Mouse (Mus musculus): ENCODE measurements around the gene Mvb12a. TPM values are rescaled to one million over a fixed set of nuclear protein-coding genes. Genes with fewer than 3 reads are reported as not detected.

The Mvb12a gene
- polyA plus RNA-seq (2015; fragmentation: Nextera tagmentation; extraction: Ambion mirVana): 126 and 130 TPM in 2 replicates

GRCm38 (mm10) chr8:71542632-71543343 lies at the start of gene Mvb12a:
Mvb12a (plus strand) TSS chr8:71542922.
- WGBS: under 1% methylated on average over 55 of the region's 55 CpGs
- peak within 1 kb of the TSS; percentile 79 for H3K9ac ChIP-seq (ENCODE audit: low read depth, low read length)
- H3K36me3 ChIP-seq (ENCODE audit: control insufficient read depth, insufficient read depth, low read length): peaks cover 8% of the 10 kb centered on the region
- H3K4me1 ChIP-seq (ENCODE audit: control insufficient read depth, insufficient read depth, low read length): peaks cover 12% of the 10 kb centered on the region
- H3K9me3 ChIP-seq (ENCODE audit: control insufficient read depth, low read length): no peaks in the 10 kb centered on the region
- H3K4me3 ChIP-seq (ENCODE audit: low read length): peak within 1 kb of the TSS; percentile 82
- H3K4me2 ChIP-seq (ENCODE audit: low read depth, low read length): peak within 1 kb of the TSS; percentile 88
- no peaks in the 10 kb centered on the region for H3K27me3 ChIP-seq (replicated peaks; ENCODE audit: control insufficient read depth, insufficient read depth, low read length)
- ATAC-seq: peak; percentile 95
- H3K27ac ChIP-seq (ENCODE audit: low read length): peak within 1 kb of the TSS; percentile 82

DNA sequence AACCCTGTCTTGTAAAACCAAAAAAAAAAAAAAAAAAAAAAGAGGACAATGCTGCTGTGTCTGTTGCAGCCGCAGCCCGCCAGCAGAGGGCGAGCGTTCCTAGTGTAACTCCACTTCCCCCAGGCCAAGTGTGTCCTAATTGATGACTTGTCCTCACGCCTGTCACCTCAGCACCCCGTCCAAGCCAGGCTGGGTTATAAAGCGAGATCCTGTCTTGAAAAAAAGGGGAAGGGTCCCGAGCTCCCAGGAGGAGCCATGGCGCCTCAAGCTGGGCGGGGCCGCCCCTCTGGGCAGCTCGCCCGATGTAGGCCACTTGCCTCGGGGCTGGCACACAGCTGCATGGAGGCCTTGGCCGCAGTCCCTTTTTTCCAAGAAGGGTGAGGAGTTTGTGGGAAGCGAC lies 47.7 kb upstream of the Mvb12a start:
- Histone ChIP-seq H3K27me3 (replicated peaks; ENCODE audit: control insufficient read depth, insufficient read depth, low read length) (no peaks in the 10 kb centered on the region), H3K4me3 (ENCODE audit: low read length) (no peak overlapping the region), H3K9ac (ENCODE audit: low read depth, low read length) (no peak overlapping the region), H3K4me2 (ENCODE audit: low read depth, low read length) (no peak overlapping the region), H3K4me1 (ENCODE audit: control insufficient read depth, insufficient read depth, low read length) (peaks cover 27% of the 10 kb centered on the region), H3K27ac (ENCODE audit: low read length) (peak overlapping the region; percentile 37; the same call in 1 of the 2 replicates), H3K36me3 (ENCODE audit: control insufficient read depth, insufficient read depth, low read length) (peaks cover 14% of the 10 kb centered on the region; the same call in 1 of the 2 replicates), H3K9me3 (ENCODE audit: control insufficient read depth, low read length) (no peaks in the 10 kb centered on the region)
- WGBS: 19% methylated on average over 16 of the region's 16 CpGs
- peak; percentile 61 for ATAC-seq

DNA sequence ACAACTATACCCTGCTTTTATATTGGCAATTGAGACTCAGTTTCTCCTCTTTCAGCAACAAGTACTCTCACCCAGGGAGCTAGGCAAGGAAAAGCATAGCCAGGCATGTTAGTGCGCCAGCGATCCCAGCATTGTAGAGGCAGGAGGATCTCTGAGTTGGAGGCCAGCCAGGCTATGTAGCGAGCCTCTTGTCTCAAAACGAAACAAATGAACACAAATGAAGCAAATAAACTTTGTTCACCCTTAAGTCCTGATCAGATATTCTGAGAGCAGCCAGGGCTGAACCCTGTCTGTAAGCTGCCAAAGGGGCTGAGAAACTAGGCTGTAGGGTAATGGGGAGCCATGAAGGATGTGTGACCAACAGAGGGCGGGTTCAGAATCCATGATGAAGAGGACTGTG lies 46.9 kb upstream of the Mvb12a start:
- no peaks in the 10 kb centered on the region for H3K27me3 ChIP-seq (replicated peaks; ENCODE audit: control insufficient read depth, insufficient read depth, low read length)
- H3K4me1 ChIP-seq (ENCODE audit: control insufficient read depth, insufficient read depth, low read length): peaks cover 27% of the 10 kb centered on the region
- no peak overlapping the region for H3K4me3 ChIP-seq (ENCODE audit: low read length)
- H3K4me2 ChIP-seq (ENCODE audit: low read depth, low read length): no peak overlapping the region
- peaks cover 11% of the 10 kb centered on the region; the same call in 1 of the 2 replicates for H3K36me3 ChIP-seq (ENCODE audit: control insufficient read depth, insufficient read depth, low read length)
- H3K9me3 ChIP-seq (ENCODE audit: control insufficient read depth, low read length): no peaks in the 10 kb centered on the region
- no peak for ATAC-seq
- H3K9ac ChIP-seq (ENCODE audit: low read depth, low read length): no peak overlapping the region
- H3K27ac ChIP-seq (ENCODE audit: low read length): peak overlapping the region; percentile 60
- WGBS: 79% methylated on average over 5 of the region's 5 CpGs

DNA sequence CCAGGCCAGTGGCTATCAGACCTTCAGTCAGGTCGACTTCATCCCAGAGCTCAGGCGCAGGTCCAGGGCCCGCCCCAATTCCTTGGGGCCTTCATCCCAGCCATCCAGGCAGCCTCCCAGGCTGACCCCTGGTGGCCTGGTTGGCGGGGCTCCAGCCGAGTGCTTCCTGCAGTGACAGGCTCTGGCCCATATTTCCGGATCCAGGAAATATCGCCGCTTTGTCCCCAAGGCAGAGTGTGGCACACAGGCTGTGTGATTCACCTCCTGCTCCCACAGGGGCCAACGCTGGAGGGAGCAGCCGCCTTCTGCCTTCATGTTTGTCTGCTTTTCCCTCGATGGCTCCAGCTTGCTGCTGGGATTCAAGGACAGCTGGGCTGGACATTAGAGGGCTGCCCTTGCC lies 46.2 kb upstream of the Mvb12a start:
- 0 out of 2 replicates have a peak overlapping the region, but pooled peaks have one; percentile 22 for H3K9ac ChIP-seq (ENCODE audit: low read depth, low read length)
- peaks cover 27% of the 10 kb centered on the region for H3K4me1 ChIP-seq (ENCODE audit: control insufficient read depth, insufficient read depth, low read length)
- peak overlapping the region; percentile 60 for H3K27ac ChIP-seq (ENCODE audit: low read length)
- no peaks in the 10 kb centered on the region for H3K27me3 ChIP-seq (replicated peaks; ENCODE audit: control insufficient read depth, insufficient read depth, low read length)
- peaks cover 10% of the 10 kb centered on the region; the same call in 1 of the 2 replicates for H3K36me3 ChIP-seq (ENCODE audit: control insufficient read depth, insufficient read depth, low read length)
- H3K9me3 ChIP-seq (ENCODE audit: control insufficient read depth, low read length): no peaks in the 10 kb centered on the region
- H3K4me3 ChIP-seq (ENCODE audit: low read length): no peak overlapping the region
- no peak overlapping the region for H3K4me2 ChIP-seq (ENCODE audit: low read depth, low read length)
- WGBS: 44% methylated on average over 11 of the region's 11 CpGs
- peak; percentile 24; the same call in 1 of the 2 replicates for ATAC-seq

GRCm38 (mm10) chr8:71497077-71497645 lies 45.6 kb upstream of the Mvb12a start:
- Histone ChIP-seq H3K27me3 (replicated peaks; ENCODE audit: control insufficient read depth, insufficient read depth, low read length) (no peaks in the 10 kb centered on the region), H3K4me1 (ENCODE audit: control insufficient read depth, insufficient read depth, low read length) (peaks cover 27% of the 10 kb centered on the region), H3K4me3 (ENCODE audit: low read length) (no peak overlapping the region), H3K9me3 (ENCODE audit: control insufficient read depth, low read length) (no peaks in the 10 kb centered on the region), H3K27ac (ENCODE audit: low read length) (no peak overlapping the region), H3K9ac (ENCODE audit: low read depth, low read length) (no peak overlapping the region), H3K4me2 (ENCODE audit: low read depth, low read length) (no peak overlapping the region), H3K36me3 (ENCODE audit: control insufficient read depth, insufficient read depth, low read length) (peaks cover 9% of the 10 kb centered on the region; the same call in 1 of the 2 replicates)
- WGBS: 96% methylated on average over 1 of the region's 1 CpGs
- no peak for ATAC-seq

DNA sequence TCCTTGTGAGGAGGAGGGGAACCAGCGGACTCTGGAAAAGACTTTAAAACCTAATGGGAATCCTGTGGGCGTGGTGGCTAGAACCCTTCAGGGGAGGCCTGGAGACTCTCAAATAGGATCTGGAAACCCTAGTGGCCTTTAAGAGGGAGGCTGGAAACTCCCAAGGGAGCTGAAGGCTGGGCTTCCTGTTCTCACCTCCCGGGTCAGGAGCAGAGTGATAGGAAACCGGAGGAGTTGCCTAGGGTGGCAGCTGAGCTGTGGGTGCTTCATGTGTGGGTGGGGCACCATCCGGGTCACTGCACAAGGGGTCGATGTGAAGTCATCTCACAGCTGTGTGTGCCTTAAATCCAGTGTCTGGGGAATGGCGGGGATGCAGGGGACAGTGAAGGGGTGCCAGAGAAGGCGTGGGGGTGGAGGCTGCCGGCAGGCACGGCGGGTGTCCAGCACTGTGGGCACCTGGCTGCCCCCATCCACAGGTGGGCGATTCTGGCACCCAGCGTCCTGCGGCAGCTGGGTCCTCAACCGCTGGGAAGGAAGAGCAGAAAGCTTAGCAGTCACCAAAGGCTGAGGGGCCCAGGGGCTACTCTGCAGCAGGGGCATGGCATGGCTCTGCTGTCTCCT lies 44.7 kb upstream of the Mvb12a start:
- 19% methylated on average over 15 of the region's 15 CpGs for WGBS
- Histone ChIP-seq H3K4me1 (ENCODE audit: control insufficient read depth, insufficient read depth, low read length) (peaks cover 27% of the 10 kb centered on the region), H3K4me3 (ENCODE audit: low read length) (no peak overlapping the region), H3K9me3 (ENCODE audit: control insufficient read depth, low read length) (no peaks in the 10 kb centered on the region), H3K4me2 (ENCODE audit: low read depth, low read length) (no peak overlapping the region), H3K27ac (ENCODE audit: low read length) (peak overlapping the region; percentile 41; the same call in 1 of the 2 replicates), H3K27me3 (replicated peaks; ENCODE audit: control insufficient read depth, insufficient read depth, low read length) (no peaks in the 10 kb centered on the region), H3K36me3 (ENCODE audit: control insufficient read depth, insufficient read depth, low read length) (0 out of 2 replicates have a peak, but pooled peaks cover 2% of the 10 kb centered on the region), H3K9ac (ENCODE audit: low read depth, low read length) (peak overlapping the region; percentile 38; the same call in 1 of the 2 replicates)
- no peak for ATAC-seq

DNA sequence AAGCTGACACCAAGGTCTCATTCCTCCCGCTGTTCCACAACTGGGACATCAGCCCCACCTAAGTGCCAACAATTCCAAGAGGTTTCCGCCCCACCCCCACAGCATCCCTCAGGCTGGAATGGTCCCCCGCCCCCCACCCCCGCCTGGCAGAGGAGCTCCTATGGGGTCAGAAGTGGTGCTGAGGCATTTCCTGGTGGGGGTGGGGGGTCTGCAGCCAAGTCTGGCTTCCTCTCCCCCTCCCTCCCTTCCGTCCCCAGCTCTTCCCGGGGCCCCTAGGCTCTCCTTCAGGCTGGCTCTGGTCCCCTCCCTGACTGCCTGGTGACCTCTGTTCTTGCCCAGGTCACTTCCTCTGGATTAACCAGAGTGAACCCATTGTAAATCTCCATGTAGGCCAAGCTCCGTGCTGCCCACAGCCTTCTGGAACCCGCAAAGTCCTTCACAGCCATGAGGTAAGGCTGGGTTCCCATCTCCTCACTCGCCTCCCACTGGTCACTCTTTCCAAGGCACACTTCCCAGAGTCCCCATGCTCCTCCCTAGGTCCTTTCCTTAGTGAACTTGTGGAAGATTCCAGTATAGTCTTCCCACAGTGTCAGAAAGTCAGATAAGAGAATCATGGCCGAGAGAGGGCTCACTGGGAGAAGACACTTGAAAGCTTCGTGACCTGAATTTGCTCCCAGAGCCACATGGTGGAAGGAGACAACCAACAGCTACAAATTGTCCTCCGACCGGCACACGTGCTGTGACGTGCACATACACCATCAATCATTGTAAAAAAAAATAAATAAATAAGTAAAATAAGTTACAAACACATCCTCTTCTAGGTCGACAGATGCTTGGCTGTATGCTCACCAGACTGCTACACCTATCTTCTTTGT lies 43.7 kb upstream of the Mvb12a start:
- no peak overlapping the region for H3K9ac ChIP-seq (ENCODE audit: low read depth, low read length)
- no peak overlapping the region for H3K4me3 ChIP-seq (ENCODE audit: low read length)
- H3K36me3 ChIP-seq (ENCODE audit: control insufficient read depth, insufficient read depth, low read length): 0 out of 2 replicates have a peak, but pooled peaks cover under 1% of the 10 kb centered on the region
- peak overlapping the region; percentile 41 for H3K27ac ChIP-seq (ENCODE audit: low read length)
- H3K9me3 ChIP-seq (ENCODE audit: control insufficient read depth, low read length): no peaks in the 10 kb centered on the region
- H3K4me2 ChIP-seq (ENCODE audit: low read depth, low read length): no peak overlapping the region
- ATAC-seq: peak; percentile 12; the same call in 1 of the 2 replicates
- peaks cover 27% of the 10 kb centered on the region for H3K4me1 ChIP-seq (ENCODE audit: control insufficient read depth, insufficient read depth, low read length)
- H3K27me3 ChIP-seq (replicated peaks; ENCODE audit: control insufficient read depth, insufficient read depth, low read length): no peaks in the 10 kb centered on the region
- 29% methylated on average over 16 of the region's 16 CpGs for WGBS

- Histone ChIP-seq H3K27me3 (replicated peaks; ENCODE audit: control insufficient read depth, insufficient read depth, low read length) (peaks cover 29% of the 10 kb centered on the region), H3K9ac (ENCODE audit: low read depth, low read length) (no peak overlapping the region), H3K4me3 (ENCODE audit: low read length) (no peak overlapping the region), H3K4me2 (ENCODE audit: low read depth, low read length) (no peak overlapping the region), H3K36me3 (ENCODE audit: control insufficient read depth, insufficient read depth, low read length) (no peaks in the 10 kb centered on the region), H3K4me1 (ENCODE audit: control insufficient read depth, insufficient read depth, low read length) (peaks cover 13% of the 10 kb centered on the region), H3K9me3 (ENCODE audit: control insufficient read depth, low read length) (no peaks in the 10 kb centered on the region), H3K27ac (ENCODE audit: low read length) (no peak overlapping the region)
- 84% methylated on average over 4 of the region's 4 CpGs for WGBS
- no peak for ATAC-seq
These were observed 38.4 kb upstream of the Mvb12a start for GRCm38 (mm10) chr8:71504349-71504748.
